Mouse (Mus musculus) liver, adult 2 months (tissue): ENCODE data around the gene Auts2.

Experiments
- CTCF ChIP-seq: fragments of 200-500 bp; IDR thresholded peaks from 2 replicates; pipeline ENCODE4 v1.5.1; 2011; ENCODE audit warnings: low read depth, low read length, control low read depth
- POLR2A ChIP-seq: fragments of 200-500 bp; IDR thresholded peaks from 2 replicates; pipeline ENCODE4 v1.6.1; 2011; ENCODE audit warnings: low read length, control low read depth; ENCODE audit not compliant: insufficient read depth; ENCODE audit errors: extremely low read depth

GRCm38 (mm10) chr5:131781063-131781462 lies 762.1 kb downstream of the Auts2 start:
- TF ChIP-seq CTCF (no peak), POLR2A (no peak)
